Mouse (Mus musculus): Measurements from ENCODE around the gene Fam173a. TPM values are rescaled to one million over a fixed set of nuclear protein-coding genes. Genes with fewer than 3 reads are reported as not detected.
A peak's percentile ranks its signal among the peaks of the same experiment; 100 is the strongest.

Fam173a gene
- polyA plus RNA-seq, 1 experiment from 2014 or later = 73.1 TPM

DNA sequence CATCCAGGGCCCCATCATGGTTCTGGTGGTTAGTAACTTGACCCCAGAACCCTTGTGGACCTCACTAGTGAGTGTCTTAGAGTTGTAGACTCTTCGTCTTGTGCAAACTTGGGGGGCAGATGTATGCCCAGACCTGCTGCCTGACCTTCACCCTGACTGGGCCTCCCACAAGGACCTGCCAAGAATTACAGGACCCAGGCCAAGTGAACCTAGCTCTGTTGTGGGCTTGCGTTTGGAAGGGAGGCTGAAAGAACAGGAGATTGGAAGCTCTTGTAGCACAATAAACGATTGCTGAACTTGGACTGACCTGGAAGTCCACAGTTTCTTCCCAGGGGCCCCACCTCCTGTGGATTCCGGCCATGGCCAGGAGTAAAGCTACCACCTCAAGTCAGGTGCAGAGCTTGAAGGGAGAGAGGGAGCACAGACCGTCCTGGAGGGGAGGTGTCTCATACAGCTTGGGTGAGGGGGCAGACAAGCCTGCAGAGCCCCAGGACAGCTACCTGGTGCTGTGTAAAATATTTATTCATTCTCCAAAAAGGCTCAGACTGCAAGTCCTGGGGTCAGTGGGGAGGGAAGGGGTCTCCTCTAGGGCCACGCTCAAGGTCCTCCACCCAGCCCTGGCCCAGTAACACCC is 41.4 kb upstream of the Fam173a start:
- peaks cover 74% of the 10 kb centered on the region for H3K4me1 ChIP-seq
- peaks cover 47% of the 10 kb centered on the region for H3K36me3 ChIP-seq

DNA sequence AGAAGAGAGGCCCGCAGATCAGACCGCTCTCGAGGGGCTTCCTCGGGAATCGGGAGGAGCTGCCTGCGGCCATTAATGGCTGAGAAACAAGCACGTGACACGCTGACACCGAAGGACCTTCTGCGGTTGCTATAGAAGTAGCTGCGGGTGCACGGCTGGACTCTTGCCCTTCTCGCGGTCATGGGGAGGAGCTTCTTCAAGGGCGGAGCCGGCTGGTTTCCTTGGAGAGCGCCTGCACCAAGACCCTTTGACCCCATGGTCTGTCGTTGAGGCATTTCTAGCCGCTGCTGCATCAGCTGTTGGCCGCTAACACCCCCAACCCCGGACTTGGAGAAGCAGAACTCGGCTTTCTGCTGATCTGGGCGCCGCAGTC is 40.6 kb upstream of the Fam173a start, which contains the start of gene Stub1:
Gene Stub1 (minus strand): TSS at position 114 of the 373 bp plus-strand sequence.
- H3K27me3 ChIP-seq = no peaks in the 10 kb centered on the region
- ATAC-seq (ENCODE audit: low FRiP score, low read depth) = peak; percentile 60
- H3K4me3 ChIP-seq = peak within 1 kb of the TSS; percentile 88
- no peaks in the 10 kb centered on the region for H3K9me3 ChIP-seq
- peak within 1 kb of the TSS; percentile 92 for H3K27ac ChIP-seq
- 0% methylated on average over 24 of the region's 24 CpGs for WGBS
- H3K9ac ChIP-seq = peak within 1 kb of the TSS; percentile 91
- H3K36me3 ChIP-seq = peaks cover 42% of the 10 kb centered on the region
- peak within 1 kb of the TSS; percentile 98 for H3K4me2 ChIP-seq (replicated peaks)
- H3K4me1 ChIP-seq = peaks cover 78% of the 10 kb centered on the region

More for the DNA sequence above, 41.4 kb upstream of the Fam173a start:
- Histone ChIP-seq H3K9me3 (no peaks in the 10 kb centered on the region), H3K27me3 (no peaks in the 10 kb centered on the region), H3K9ac (peak overlapping the region; percentile 75), H3K4me3 (peak overlapping the region; percentile 88), H3K27ac (peak overlapping the region; percentile 92), H3K4me2 (replicated peaks) (peak overlapping the region; percentile 98)
- no peak for ATAC-seq (ENCODE audit: low FRiP score, low read depth)
- 41% methylated on average over 6 of the region's 6 CpGs for WGBS

GRCm38 (mm10) chr17:25832436-25833290 is 40.0 kb upstream of the Fam173a start:
- H3K27ac ChIP-seq = peak overlapping the region; percentile 92
- peaks cover 79% of the 10 kb centered on the region for H3K4me1 ChIP-seq
- H3K9me3 ChIP-seq = no peaks in the 10 kb centered on the region
- WGBS = under 1% methylated on average over 77 of the region's 77 CpGs
- H3K4me2 ChIP-seq (replicated peaks) = peak overlapping the region; percentile 98
- ATAC-seq (ENCODE audit: low FRiP score, low read depth) = peak; percentile 90
- H3K27me3 ChIP-seq = no peaks in the 10 kb centered on the region
- H3K9ac ChIP-seq = peak overlapping the region; percentile 91
- H3K36me3 ChIP-seq = peaks cover 38% of the 10 kb centered on the region
- H3K4me3 ChIP-seq = peak overlapping the region; percentile 88

- peak overlapping the region; percentile 88 for H3K4me3 ChIP-seq
- no peaks in the 10 kb centered on the region for H3K9me3 ChIP-seq
- no peak for ATAC-seq (ENCODE audit: low FRiP score, low read depth)
- peaks cover 45% of the 10 kb centered on the region for H3K36me3 ChIP-seq
- no peaks in the 10 kb centered on the region for H3K27me3 ChIP-seq
- peak overlapping the region; percentile 98 for H3K4me2 ChIP-seq (replicated peaks)
- peak overlapping the region; percentile 86; the same call in 1 of the 2 replicates for H3K27ac ChIP-seq
- peaks cover 76% of the 10 kb centered on the region for H3K4me1 ChIP-seq
- 61% methylated on average over 21 of the region's 21 CpGs for WGBS
- peak overlapping the region; percentile 91 for H3K9ac ChIP-seq
Observed at GRCm38 (mm10) chr17:25831451-25832281, 39.0 kb upstream of the Fam173a start.

DNA sequence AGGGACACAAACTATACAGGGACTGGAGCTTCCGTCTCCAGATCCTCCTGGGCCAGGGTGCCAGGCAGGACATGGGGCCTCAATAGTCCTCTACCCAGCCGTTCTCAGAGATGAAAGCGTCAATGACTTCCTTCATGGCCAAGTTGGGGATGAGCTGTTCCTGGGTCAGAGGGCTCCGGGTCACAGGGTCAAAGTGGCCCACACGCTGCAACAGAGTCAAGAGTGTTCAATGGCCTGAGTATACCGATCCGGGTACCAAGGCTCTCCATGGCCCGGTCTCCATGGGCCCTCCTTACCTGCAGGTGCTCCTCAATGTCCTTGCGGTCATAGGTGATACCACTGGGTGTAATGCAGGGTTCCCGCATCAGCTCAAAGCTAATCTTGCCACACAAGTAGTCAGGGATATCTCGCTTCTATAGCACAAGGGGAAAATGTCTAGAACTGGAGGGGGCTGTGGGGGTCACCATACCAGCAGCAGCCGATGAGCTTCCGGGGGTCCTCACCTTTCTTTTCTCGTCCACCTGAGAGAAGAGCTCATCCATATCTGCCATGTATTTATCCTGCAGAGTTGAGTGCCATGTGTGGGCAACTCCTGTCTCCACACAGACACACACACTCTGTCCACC is 38.2 kb upstream of the Fam173a start:
- ATAC-seq (ENCODE audit: low FRiP score, low read depth) = no peak
- H3K27ac ChIP-seq = no peak overlapping the region
- no peaks in the 10 kb centered on the region for H3K9me3 ChIP-seq
- H3K27me3 ChIP-seq = no peaks in the 10 kb centered on the region
- WGBS = 90% methylated on average over 14 of the region's 14 CpGs
- peaks cover 68% of the 10 kb centered on the region for H3K4me1 ChIP-seq
- H3K36me3 ChIP-seq = peaks cover 52% of the 10 kb centered on the region
- peak overlapping the region; percentile 98 for H3K4me2 ChIP-seq (replicated peaks)
- H3K4me3 ChIP-seq = peak overlapping the region; percentile 88
- 0 out of 2 replicates have a peak overlapping the region, but pooled peaks have one; percentile 91 for H3K9ac ChIP-seq

GRCm38 (mm10) chr17:25830200-25830753 is 37.6 kb upstream of the Fam173a start:
- H3K9ac ChIP-seq = peak overlapping the region; percentile 81; the same call in 1 of the 2 replicates
- H3K36me3 ChIP-seq = peaks cover 53% of the 10 kb centered on the region
- peaks cover 67% of the 10 kb centered on the region for H3K4me1 ChIP-seq
- H3K9me3 ChIP-seq = no peaks in the 10 kb centered on the region
- no peak for ATAC-seq (ENCODE audit: low FRiP score, low read depth)
- H3K4me2 ChIP-seq (replicated peaks) = peak overlapping the region; percentile 98
- H3K4me3 ChIP-seq = peak overlapping the region; percentile 88
- no peak overlapping the region for H3K27ac ChIP-seq
- H3K27me3 ChIP-seq = no peaks in the 10 kb centered on the region
- 85% methylated on average over 4 of the region's 4 CpGs for WGBS

DNA sequence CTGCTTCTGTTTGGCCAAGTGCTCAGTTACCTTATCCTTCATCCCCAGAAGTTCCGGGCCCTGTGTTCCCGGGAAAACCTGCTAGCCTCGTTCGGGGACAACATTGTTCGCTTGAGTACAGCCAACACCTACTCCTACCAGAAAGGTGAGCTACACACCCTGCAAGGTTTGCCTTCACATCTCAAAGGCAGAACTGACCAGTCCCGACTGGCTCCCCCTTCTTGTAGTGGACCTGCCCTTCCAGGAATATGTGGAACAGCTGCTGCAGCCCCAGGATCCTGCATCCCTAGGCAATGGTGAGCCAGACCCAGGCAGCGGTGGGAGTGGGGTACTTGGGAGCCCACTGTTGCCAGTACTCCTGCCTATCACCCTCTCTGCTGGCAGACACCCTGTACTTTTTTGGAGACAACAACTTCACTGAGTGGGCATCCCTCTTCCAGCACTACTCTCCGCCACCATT is 36.9 kb upstream of the Fam173a start:
- Histone ChIP-seq H3K27ac (peak overlapping the region; percentile 88), H3K9me3 (no peaks in the 10 kb centered on the region), H3K36me3 (peaks cover 46% of the 10 kb centered on the region), H3K9ac (peak overlapping the region; percentile 81), H3K4me1 (peaks cover 67% of the 10 kb centered on the region), H3K4me2 (replicated peaks) (peak overlapping the region; percentile 84), H3K4me3 (peak overlapping the region; percentile 88), H3K27me3 (no peaks in the 10 kb centered on the region)
- no peak for ATAC-seq (ENCODE audit: low FRiP score, low read depth)
- 37% methylated on average over 8 of the region's 8 CpGs for WGBS

GRCm38 (mm10) chr17:25828712-25829557 is 36.2 kb upstream of the Fam173a start, which contains the start of gene Jmjd8:
TSS of gene Jmjd8 (plus strand) at chr17:25828867.
- Histone ChIP-seq H3K4me2 (replicated peaks) (peak within 1 kb of the TSS; percentile 84), H3K27ac (peak within 1 kb of the TSS; percentile 88), H3K4me3 (peak within 1 kb of the TSS; percentile 88), H3K4me1 (peaks cover 67% of the 10 kb centered on the region), H3K27me3 (no peaks in the 10 kb centered on the region), H3K36me3 (peaks cover 45% of the 10 kb centered on the region), H3K9ac (peak within 1 kb of the TSS; percentile 81), H3K9me3 (no peaks in the 10 kb centered on the region)
- ATAC-seq (ENCODE audit: low FRiP score, low read depth) = peak; percentile 41
- WGBS = under 1% methylated on average over 32 of the region's 32 CpGs

- Histone ChIP-seq H3K4me1 (peaks cover 64% of the 10 kb centered on the region), H3K4me3 (peak overlapping the region; percentile 88), H3K36me3 (peaks cover 45% of the 10 kb centered on the region)
Observed at GRCm38 (mm10) chr17:25828223-25828594, 35.5 kb upstream of the Fam173a start.

GRCm38 (mm10) chr17:25827546-25828222 is 35.0 kb upstream of the Fam173a start:
- no peak overlapping the region for H3K27ac ChIP-seq
- H3K27me3 ChIP-seq = 0 out of 2 replicates have a peak, but pooled peaks cover under 1% of the 10 kb centered on the region
- H3K4me2 ChIP-seq (replicated peaks) = peak overlapping the region; percentile 84; the same call in 1 of the 2 replicates
- H3K36me3 ChIP-seq = peaks cover 45% of the 10 kb centered on the region
- 0 out of 2 replicates have a peak overlapping the region, but pooled peaks have one; percentile 88 for H3K4me3 ChIP-seq
- H3K9me3 ChIP-seq = no peaks in the 10 kb centered on the region
- H3K9ac ChIP-seq = peak overlapping the region; percentile 31
- H3K4me1 ChIP-seq = peaks cover 67% of the 10 kb centered on the region
- no peak for ATAC-seq (ENCODE audit: low FRiP score, low read depth)
- 89% methylated on average over 22 of the region's 22 CpGs for WGBS

More at GRCm38 (mm10) chr17:25828223-25828594, 35.5 kb upstream of the Fam173a start:
- no peaks in the 10 kb centered on the region for H3K9me3 ChIP-seq
- H3K27ac ChIP-seq = peak overlapping the region; percentile 88; the same call in 1 of the 2 replicates
- H3K9ac ChIP-seq = peak overlapping the region; percentile 81
- H3K27me3 ChIP-seq = no peaks in the 10 kb centered on the region
- WGBS = 82% methylated on average over 8 of the region's 8 CpGs
- no peak for ATAC-seq (ENCODE audit: low FRiP score, low read depth)
- peak overlapping the region; percentile 84 for H3K4me2 ChIP-seq (replicated peaks)

All from limb, embryonic 13.5 days (tissue).